Mouse (Mus musculus): ENCODE measurements around the gene 1700018B08Rik. TPM values are rescaled to one million over a fixed set of nuclear protein-coding genes. Genes with fewer than 3 reads are reported as not detected.

1700018B08Rik gene
- not detected in 2 replicates for polyA plus RNA-seq (2016; fragmentation: Nextera tagmentation; extraction: Ambion mirVana)

DNA sequence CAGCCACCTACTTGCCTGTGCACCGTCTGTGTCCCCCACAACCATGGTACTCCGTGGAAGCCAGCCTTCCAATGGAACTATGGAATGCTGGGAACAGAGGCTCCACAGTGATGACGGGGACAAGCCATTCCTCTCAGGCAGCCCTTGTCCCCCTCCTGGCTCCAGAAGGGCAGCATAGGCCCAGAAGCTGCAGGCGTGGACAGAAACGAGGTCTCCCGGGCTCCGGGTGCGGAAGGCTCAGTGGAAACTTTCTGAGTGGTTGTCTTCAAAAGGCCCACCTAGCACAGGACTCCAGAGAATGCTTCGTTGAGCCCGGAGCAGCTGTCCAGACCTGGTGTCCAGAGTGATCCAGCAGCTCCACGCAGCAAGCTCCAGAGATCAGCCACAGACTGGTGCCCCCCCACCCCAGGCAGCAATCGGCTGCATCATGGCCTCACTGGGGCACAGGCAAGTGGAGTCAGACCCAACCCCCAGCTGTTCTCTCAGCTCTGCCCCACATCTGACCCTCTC is at the start of gene 1700018B08Rik:
Gene 1700018B08Rik (minus strand): TSS at position 45 of the 510 bp plus-strand sequence.
- H3K4me3 ChIP-seq: no peak within 1 kb of the TSS

DNA sequence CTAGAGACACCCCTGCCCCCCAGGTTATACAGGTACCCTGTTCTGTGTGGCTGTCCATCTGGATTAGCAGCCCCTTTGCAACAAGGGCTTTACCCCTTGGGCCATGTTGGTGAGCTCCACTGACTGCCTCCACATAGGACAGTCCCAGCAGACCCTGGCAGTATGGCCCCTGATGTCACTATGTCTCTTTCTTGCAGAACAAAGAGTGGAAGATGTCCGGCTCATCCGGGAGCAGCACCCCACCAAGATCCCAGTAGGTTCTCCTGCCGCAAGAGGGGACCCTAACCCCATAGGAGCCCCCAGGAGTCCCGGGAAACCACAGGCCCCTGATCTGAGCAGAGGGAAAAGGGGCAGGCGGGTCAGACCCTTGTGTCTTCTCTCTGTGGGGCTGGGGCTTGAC is 49.2 kb upstream of the 1700018B08Rik start:
- Histone ChIP-seq H3K9me3 (no peaks in the 10 kb centered on the region), H3K9ac (replicated peaks) (no peak overlapping the region), H3K4me1 (peaks cover 24% of the 10 kb centered on the region), H3K36me3 (peaks cover 48% of the 10 kb centered on the region), H3K4me3 (no peak overlapping the region), H3K4me2 (replicated peaks) (no peak overlapping the region), H3K27ac (replicated peaks) (no peak overlapping the region), H3K27me3 (no peaks in the 10 kb centered on the region)
- WGBS: 92% methylated on average over 5 of the region's 5 CpGs
- ATAC-seq (ENCODE audit: low FRiP score, low read depth): no peak

More for the DNA sequence above, at the start of gene 1700018B08Rik:
- 0 out of 2 replicates have a peak, but pooled peaks cover 2% of the 10 kb centered on the region for H3K4me1 ChIP-seq
- no peak within 1 kb of the TSS for H3K4me2 ChIP-seq (replicated peaks)
- no peaks in the 10 kb centered on the region for H3K9me3 ChIP-seq
- WGBS: 86% methylated on average over 12 of the region's 12 CpGs
- peaks cover 9% of the 10 kb centered on the region; the same call in 1 of the 2 replicates for H3K27me3 ChIP-seq
- H3K36me3 ChIP-seq: no peaks in the 10 kb centered on the region
- H3K9ac ChIP-seq (replicated peaks): no peak within 1 kb of the TSS
- H3K27ac ChIP-seq (replicated peaks): no peak within 1 kb of the TSS
- no peak for ATAC-seq (ENCODE audit: low FRiP score, low read depth)

DNA sequence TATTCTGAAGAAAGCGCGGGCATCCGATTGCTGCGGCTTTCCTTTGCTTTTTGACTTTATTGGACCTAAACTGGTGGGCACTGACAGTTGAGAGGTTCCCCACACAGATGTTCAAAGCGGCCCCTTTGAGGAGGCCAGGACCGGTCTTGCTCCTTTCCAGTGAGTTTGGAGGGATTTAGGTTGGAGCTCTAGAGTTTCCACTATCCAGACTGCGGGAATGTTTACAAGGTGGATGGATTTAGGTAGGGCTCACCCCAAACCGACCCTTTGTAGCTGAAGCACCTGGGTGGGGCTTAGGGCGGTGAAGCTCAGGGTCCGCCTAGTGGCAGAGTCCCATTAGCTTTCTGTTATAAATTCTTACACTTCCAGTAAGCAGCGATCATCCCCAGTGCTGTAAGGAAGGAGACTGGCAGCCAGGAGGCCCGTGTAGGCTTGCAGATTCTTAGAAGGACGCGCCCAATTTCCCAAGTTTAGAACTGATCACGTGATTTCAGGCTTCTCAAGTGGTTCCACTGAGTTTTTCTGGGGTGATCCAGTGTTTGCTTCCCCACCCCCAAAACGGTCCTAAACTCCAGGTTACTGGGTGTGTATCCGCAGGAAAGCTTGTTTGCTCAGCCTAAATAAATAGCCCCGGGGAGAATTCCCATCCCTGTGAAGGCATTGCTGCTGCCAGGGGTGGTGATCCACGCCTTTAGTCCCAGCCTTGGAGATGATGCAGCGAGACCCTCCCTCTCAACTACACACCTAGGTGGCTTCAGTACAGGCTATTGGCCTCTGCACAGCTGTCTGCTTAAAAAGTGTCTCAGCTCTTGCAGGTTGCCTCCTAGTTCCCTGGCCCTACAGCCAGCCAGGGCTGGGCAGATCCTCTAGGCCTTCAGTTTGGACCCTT is 47.3 kb upstream of the 1700018B08Rik start:
- H3K9me3 ChIP-seq: no peaks in the 10 kb centered on the region
- WGBS: 18% methylated on average over 20 of the region's 20 CpGs
- H3K36me3 ChIP-seq: peaks cover 32% of the 10 kb centered on the region
- no peaks in the 10 kb centered on the region; the same call in 1 of the 2 replicates for H3K27me3 ChIP-seq
- H3K4me3 ChIP-seq: peak overlapping the region; percentile 88
- H3K4me1 ChIP-seq: peaks cover 24% of the 10 kb centered on the region
- H3K27ac ChIP-seq (replicated peaks): no peak overlapping the region
- peak overlapping the region; percentile 88 for H3K9ac ChIP-seq (replicated peaks)
- peak overlapping the region; percentile 73 for H3K4me2 ChIP-seq (replicated peaks)
- 0 out of 2 replicates have a peak, but pooled peaks have one; percentile 8 for ATAC-seq (ENCODE audit: low FRiP score, low read depth)

GRCm38 (mm10) chr8:121590203-121591177 is 46.4 kb upstream of the 1700018B08Rik start, which contains the start of gene Map1lc3b:
Map1lc3b (plus strand) TSS chr8:121590361.
- under 1% methylated on average over 94 of the region's 94 CpGs for WGBS
- H3K4me3 ChIP-seq: peak within 1 kb of the TSS; percentile 88
- H3K4me2 ChIP-seq (replicated peaks): peak within 1 kb of the TSS; percentile 73
- no peaks in the 10 kb centered on the region for H3K9me3 ChIP-seq
- peak; percentile 85 for ATAC-seq (ENCODE audit: low FRiP score, low read depth)
- H3K9ac ChIP-seq (replicated peaks): peak within 1 kb of the TSS; percentile 88
- no peaks in the 10 kb centered on the region; the same call in 1 of the 2 replicates for H3K27me3 ChIP-seq
- H3K4me1 ChIP-seq: peaks cover 24% of the 10 kb centered on the region
- peak within 1 kb of the TSS; percentile 67 for H3K27ac ChIP-seq (replicated peaks)
- H3K36me3 ChIP-seq: peaks cover 23% of the 10 kb centered on the region

GRCm38 (mm10) chr8:121589205-121589726 is 45.1 kb upstream of the 1700018B08Rik start:
- Histone ChIP-seq H3K27me3 (no peaks in the 10 kb centered on the region; the same call in 1 of the 2 replicates), H3K4me3 (no peak overlapping the region), H3K27ac (replicated peaks) (no peak overlapping the region; the same call in 1 of the 2 replicates), H3K4me1 (peaks cover 24% of the 10 kb centered on the region), H3K4me2 (replicated peaks) (no peak overlapping the region), H3K9ac (replicated peaks) (no peak overlapping the region), H3K36me3 (peaks cover 11% of the 10 kb centered on the region), H3K9me3 (no peaks in the 10 kb centered on the region)
- WGBS: 39% methylated on average over 2 of the region's 2 CpGs
- ATAC-seq (ENCODE audit: low FRiP score, low read depth): no peak

GRCm38 (mm10) chr8:121588750-121589149 is 44.6 kb upstream of the 1700018B08Rik start:
- 88% methylated on average over 4 of the region's 4 CpGs for WGBS
- no peak for ATAC-seq (ENCODE audit: low FRiP score, low read depth)

GRCm38 (mm10) chr8:121585159-121585825 is 41.2 kb upstream of the 1700018B08Rik start:
- Histone ChIP-seq H3K4me3 (peak overlapping the region; percentile 47), H3K4me1 (peaks cover 4% of the 10 kb centered on the region), H3K27ac (replicated peaks) (no peak overlapping the region), H3K9me3 (no peaks in the 10 kb centered on the region), H3K27me3 (peaks cover 6% of the 10 kb centered on the region; the same call in 1 of the 2 replicates), H3K36me3 (no peaks in the 10 kb centered on the region), H3K9ac (replicated peaks) (peak overlapping the region; percentile 43; the same call in 1 of the 2 replicates), H3K4me2 (replicated peaks) (peak overlapping the region; percentile 56)
- ATAC-seq (ENCODE audit: low FRiP score, low read depth): peak; percentile 95
- WGBS: under 1% methylated on average over 47 of the region's 47 CpGs

More at GRCm38 (mm10) chr8:121588750-121589149, 44.6 kb upstream of the 1700018B08Rik start:
- no peak overlapping the region for H3K27ac ChIP-seq (replicated peaks)
- H3K4me2 ChIP-seq (replicated peaks): no peak overlapping the region
- H3K9ac ChIP-seq (replicated peaks): no peak overlapping the region
- H3K36me3 ChIP-seq: peaks cover 7% of the 10 kb centered on the region
- peaks cover 4% of the 10 kb centered on the region; the same call in 1 of the 2 replicates for H3K27me3 ChIP-seq
- no peaks in the 10 kb centered on the region for H3K9me3 ChIP-seq
- H3K4me1 ChIP-seq: peaks cover 24% of the 10 kb centered on the region
- no peak overlapping the region for H3K4me3 ChIP-seq

GRCm38 (mm10) chr8:121584730-121585129 is 40.6 kb upstream of the 1700018B08Rik start:
- ATAC-seq (ENCODE audit: low FRiP score, low read depth): no peak
- no peaks in the 10 kb centered on the region for H3K9me3 ChIP-seq
- no peaks in the 10 kb centered on the region for H3K36me3 ChIP-seq
- H3K27me3 ChIP-seq: peaks cover 6% of the 10 kb centered on the region; the same call in 1 of the 2 replicates
- peak overlapping the region; percentile 47 for H3K4me3 ChIP-seq
- WGBS: 50% methylated on average over 13 of the region's 13 CpGs
- no peak overlapping the region for H3K27ac ChIP-seq (replicated peaks)
- H3K4me1 ChIP-seq: peaks cover 2% of the 10 kb centered on the region
- H3K4me2 ChIP-seq (replicated peaks): peak overlapping the region; percentile 56
- H3K9ac ChIP-seq (replicated peaks): no peak overlapping the region

- Histone ChIP-seq H3K9me3 (no peaks in the 10 kb centered on the region), H3K36me3 (no peaks in the 10 kb centered on the region), H3K4me1 (no peaks in the 10 kb centered on the region), H3K27ac (replicated peaks) (no peak overlapping the region), H3K4me3 (no peak overlapping the region), H3K9ac (replicated peaks) (no peak overlapping the region), H3K4me2 (replicated peaks) (no peak overlapping the region), H3K27me3 (peaks cover 6% of the 10 kb centered on the region; the same call in 1 of the 2 replicates)
- WGBS: 64% methylated on average over 8 of the region's 8 CpGs
- ATAC-seq (ENCODE audit: low FRiP score, low read depth): no peak
These were observed 39.5 kb upstream of the 1700018B08Rik start for GRCm38 (mm10) chr8:121583653-121584052.

GRCm38 (mm10) chr8:121580465-121580864 is 36.3 kb upstream of the 1700018B08Rik start:
- Histone ChIP-seq H3K9me3 (no peaks in the 10 kb centered on the region), H3K4me2 (replicated peaks) (no peak overlapping the region), H3K4me3 (no peak overlapping the region), H3K4me1 (peaks cover 19% of the 10 kb centered on the region), H3K9ac (replicated peaks) (no peak overlapping the region), H3K27me3 (0 out of 2 replicates have a peak, but pooled peaks cover 6% of the 10 kb centered on the region), H3K27ac (replicated peaks) (peak overlapping the region; percentile 25; the same call in 1 of the 2 replicates), H3K36me3 (no peaks in the 10 kb centered on the region)
- WGBS: 36% methylated on average over 9 of the region's 9 CpGs
- no peak for ATAC-seq (ENCODE audit: low FRiP score, low read depth)

Measured in midbrain, embryonic 12.5 days (tissue).